Mouse (Mus musculus) megakaryocyte, embryonic 14.5 days (primary cell): ENCODE data around the gene Fktn.

Source experiments
- FLI1 ChIP-seq: IDR thresholded peaks from 2 replicates; pipeline ENCODE4 v1.6.1; 2012; ENCODE audit warnings: low read length, inconsistent platforms, mixed read lengths
- GATA1 ChIP-seq: IDR thresholded peaks from 3 replicates; pipeline ENCODE4 v1.6.1; 2012; ENCODE audit warnings: mixed read lengths, low read length, inconsistent platforms, borderline replicate concordance

- TF ChIP-seq GATA1 (no peak), FLI1 (no peak)
Measured at GRCm38 (mm10) chr4:53825821-53826605, 112.2 kb downstream of the Fktn start, which contains the start of gene Tmem38b.
